Mouse (Mus musculus): Measurements from ENCODE around the gene Man1c1.
A peak's percentile ranks its signal among the peaks of the same experiment; 100 is the strongest.

Man1c1 gene

GRCm38 (mm10) chr4:134724974-134725373 lies 20.9 kb upstream of the Man1c1 start:
- DNase-seq (ENCODE audit: low spot score in 2 of 2) = no peak

- DNase-seq (ENCODE audit: low spot score in 2 of 2) = no peak
Observed at GRCm38 (mm10) chr4:134723251-134723650, 19.2 kb upstream of the Man1c1 start.

- DNase-seq (ENCODE audit: low spot score in 2 of 2) = no peak
Observed at GRCm38 (mm10) chr4:134721076-134721475, 17.0 kb upstream of the Man1c1 start.

- DNase-seq (ENCODE audit: low spot score in 2 of 2) = no peak
Observed at GRCm38 (mm10) chr4:134720371-134720770, 16.3 kb upstream of the Man1c1 start.

- DNase-seq (ENCODE audit: low spot score in 2 of 2) = no peak
Observed at GRCm38 (mm10) chr4:134719489-134719888, 15.4 kb upstream of the Man1c1 start.

- DNase-seq (ENCODE audit: low spot score in 2 of 2) = peak; percentile 83 to 94
Observed at GRCm38 (mm10) chr4:134713937-134714336, 9.8 kb upstream of the Man1c1 start.

- no peak for DNase-seq (ENCODE audit: low spot score in 2 of 2)
Observed at GRCm38 (mm10) chr4:134705311-134705710, 1.2 kb upstream of the Man1c1 start.

- no peak for DNase-seq (ENCODE audit: low spot score in 2 of 2)
Observed at GRCm38 (mm10) chr4:134704590-134704989, 500 bp upstream of the Man1c1 start.

- peak; percentile 41 to 79 for DNase-seq (ENCODE audit: low spot score in 2 of 2)
Observed at GRCm38 (mm10) chr4:134702981-134703834, 882 bp downstream of the Man1c1 start.

- DNase-seq (ENCODE audit: low spot score in 2 of 2) = peak; percentile 64 to 86
Observed at GRCm38 (mm10) chr4:134701934-134702333, 2.2 kb downstream of the Man1c1 start.

- DNase-seq (ENCODE audit: low spot score in 2 of 2) = no peak
Observed at GRCm38 (mm10) chr4:134700911-134701310, 3.2 kb downstream of the Man1c1 start.

GRCm38 (mm10) chr4:134693202-134693940 lies 10.7 kb downstream of the Man1c1 start:
- DNase-seq (ENCODE audit: low spot score in 2 of 2) = no peak

GRCm38 (mm10) chr4:134692388-134692787 lies 11.7 kb downstream of the Man1c1 start:
- DNase-seq (ENCODE audit: low spot score in 2 of 2) = no peak

GRCm38 (mm10) chr4:134686022-134686661 lies 17.9 kb downstream of the Man1c1 start:
- DNase-seq (ENCODE audit: low spot score in 2 of 2) = no peak

- no peak for DNase-seq (ENCODE audit: low spot score in 2 of 2)
Observed at GRCm38 (mm10) chr4:134684637-134685338, 19.3 kb downstream of the Man1c1 start.

- DNase-seq (ENCODE audit: low spot score in 2 of 2) = no peak
Observed at GRCm38 (mm10) chr4:134683892-134684291, 20.2 kb downstream of the Man1c1 start.

- DNase-seq (ENCODE audit: low spot score in 2 of 2) = no peak
Observed at GRCm38 (mm10) chr4:134683008-134683407, 21.1 kb downstream of the Man1c1 start.

GRCm38 (mm10) chr4:134682423-134682822 lies 21.7 kb downstream of the Man1c1 start:
- no peak for DNase-seq (ENCODE audit: low spot score in 2 of 2)

GRCm38 (mm10) chr4:134681819-134682218 lies 22.3 kb downstream of the Man1c1 start:
- DNase-seq (ENCODE audit: low spot score in 2 of 2) = no peak

- DNase-seq (ENCODE audit: low spot score in 2 of 2) = no peak
Observed at GRCm38 (mm10) chr4:134677556-134678508, 26.3 kb downstream of the Man1c1 start.

GRCm38 (mm10) chr4:134675800-134676199 lies 28.3 kb downstream of the Man1c1 start:
- no peak for DNase-seq (ENCODE audit: low spot score in 2 of 2)
